Mouse (Mus musculus): ENCODE measurements around the gene Bst1.

DNA sequence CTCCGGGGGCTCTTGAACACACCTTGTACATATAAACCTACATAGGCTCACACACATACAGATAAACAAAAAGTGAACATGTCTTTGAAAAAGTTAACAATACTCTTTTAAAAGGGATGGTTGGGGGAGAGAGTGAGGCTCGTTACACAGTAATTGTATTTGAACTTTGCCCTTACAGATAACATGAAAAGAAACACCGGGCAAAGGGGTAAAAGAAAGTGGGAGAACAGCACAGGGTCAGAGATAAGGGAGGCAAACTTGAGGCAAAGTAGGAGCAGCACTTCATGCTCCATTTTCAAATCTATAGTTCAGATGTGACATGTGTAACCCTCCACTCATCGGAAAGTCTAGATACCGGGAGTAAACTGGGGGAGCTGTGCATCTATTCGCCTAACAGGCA, 45.0 kb downstream of the Bst1 start:
- TF ChIP-seq CTCF (IDR thresholded peaks at IDR 0.05; ENCODE audit: low read depth) (no peak), EP300 (optimal IDR thresholded peaks at IDR 0.05) (no peak)

All from stomach, postnatal 0 days (tissue).